Mouse (Mus musculus) ovary, postnatal 14 days (tissue): ENCODE data around the gene Cldn8.

Source experiments
- DNase-seq: peaks from one replicate; pipeline ENCODE4 v3.0.0; 2022; ENCODE audit warnings: low spot score

The Cldn8 gene

DNA sequence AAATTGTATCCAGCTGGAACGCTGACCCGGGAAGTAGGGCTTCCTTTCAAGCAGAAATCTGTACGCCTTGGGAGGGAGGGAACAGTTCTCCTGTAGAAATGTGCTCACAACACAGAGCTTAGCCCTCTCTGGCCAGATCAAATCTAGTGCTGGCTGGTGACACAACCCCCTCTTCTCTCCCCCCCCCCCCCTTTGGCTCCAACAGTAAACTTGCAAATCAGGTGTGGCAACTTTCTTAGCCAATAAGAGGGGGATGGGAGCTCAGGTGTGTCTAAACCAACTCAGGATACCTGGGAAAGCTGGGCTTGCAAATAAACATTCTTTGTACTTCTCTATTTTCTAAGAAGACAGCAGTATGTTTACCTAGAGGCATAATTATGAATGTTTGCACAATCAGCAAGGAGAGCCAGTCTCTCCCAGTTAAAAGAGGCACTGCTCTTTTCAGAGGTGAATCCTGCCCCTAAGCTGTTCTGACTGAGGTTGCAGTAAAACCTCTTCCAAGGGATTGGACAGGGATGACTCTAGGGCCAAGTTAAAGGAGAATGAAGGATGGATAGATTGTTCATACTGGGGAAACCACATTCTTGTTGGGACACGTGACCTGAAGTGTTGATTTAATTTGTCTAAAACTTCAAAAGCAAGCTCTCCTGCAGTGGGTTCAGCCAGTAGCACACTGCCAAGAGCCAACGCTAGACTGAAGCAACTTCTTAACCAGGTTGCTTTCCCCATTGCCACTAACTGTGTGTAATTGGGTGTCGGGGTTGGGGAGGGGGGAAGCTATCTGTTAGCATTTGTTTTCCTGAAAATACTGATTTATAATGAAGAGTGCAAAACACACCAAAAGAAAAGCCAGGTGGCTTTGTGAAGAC is at the start of gene Cldn8:
Gene Cldn8, minus strand, starts transcription at position 139 of the 869 bp plus-strand sequence.
- peak; percentile 39 for DNase-seq

DNA sequence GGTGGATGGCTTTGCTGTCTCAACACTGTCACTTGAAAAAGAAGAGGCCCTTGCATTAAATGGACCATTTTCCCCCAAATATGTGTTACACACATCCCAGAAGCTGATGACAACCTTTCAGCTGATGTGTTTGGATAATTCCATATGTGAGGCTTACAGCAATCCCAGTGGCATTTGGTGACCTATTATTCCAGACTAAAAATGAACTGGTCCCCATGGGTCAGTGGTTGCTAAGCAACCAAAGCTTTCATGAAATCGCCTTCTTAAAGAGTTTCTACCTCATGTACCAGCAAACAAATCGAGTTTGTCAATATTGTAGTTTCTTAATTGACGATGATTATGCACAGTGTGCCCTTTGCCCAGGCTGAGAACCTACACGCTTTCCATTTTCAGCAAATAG is 49.7 kb upstream of the Cldn8 start:
- no peak for DNase-seq

DNA sequence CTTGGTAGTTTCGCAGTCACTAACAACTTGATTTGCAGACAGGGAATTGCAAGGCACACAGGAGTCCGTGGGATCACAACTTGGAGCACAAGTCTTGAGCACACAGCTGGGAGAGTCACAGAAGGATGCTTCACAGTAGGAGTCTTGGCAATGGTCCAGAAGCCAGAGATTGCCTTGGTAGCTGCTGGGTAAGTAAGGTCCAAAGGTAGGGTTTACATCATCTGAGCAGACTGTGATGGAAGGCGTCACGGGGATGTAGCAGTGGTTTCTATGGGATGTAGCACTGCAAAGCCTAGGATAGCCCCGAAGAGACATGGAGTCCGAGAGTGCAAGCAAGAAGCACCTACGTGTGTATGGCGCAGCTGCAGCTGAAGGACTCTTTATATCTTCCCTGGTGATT is 48.9 kb upstream of the Cldn8 start, which contains the start of gene Krtap24-1:
Gene Krtap24-1, minus strand, starts transcription at position 358 of the 400 bp plus-strand sequence.
- DNase-seq = no peak

DNA sequence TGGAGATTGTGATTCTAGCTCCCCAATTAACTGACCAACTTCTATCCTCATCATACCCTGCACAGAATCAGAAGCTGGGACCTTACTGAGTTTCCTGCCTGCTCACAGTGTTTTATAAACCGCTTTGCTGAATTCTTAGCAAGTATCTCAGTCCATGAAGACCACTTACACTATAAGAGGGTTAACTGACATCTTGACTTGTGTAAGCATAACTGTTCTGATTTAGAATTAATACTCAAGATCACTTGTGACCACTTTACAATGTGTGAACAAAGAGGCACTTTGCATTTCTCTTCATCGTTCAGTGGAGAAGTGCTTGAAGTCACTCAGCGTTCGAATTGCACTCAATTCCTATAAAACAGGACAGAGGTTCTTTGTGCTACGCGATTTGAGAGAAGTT is 41.6 kb upstream of the Cldn8 start:
- no peak for DNase-seq

DNA sequence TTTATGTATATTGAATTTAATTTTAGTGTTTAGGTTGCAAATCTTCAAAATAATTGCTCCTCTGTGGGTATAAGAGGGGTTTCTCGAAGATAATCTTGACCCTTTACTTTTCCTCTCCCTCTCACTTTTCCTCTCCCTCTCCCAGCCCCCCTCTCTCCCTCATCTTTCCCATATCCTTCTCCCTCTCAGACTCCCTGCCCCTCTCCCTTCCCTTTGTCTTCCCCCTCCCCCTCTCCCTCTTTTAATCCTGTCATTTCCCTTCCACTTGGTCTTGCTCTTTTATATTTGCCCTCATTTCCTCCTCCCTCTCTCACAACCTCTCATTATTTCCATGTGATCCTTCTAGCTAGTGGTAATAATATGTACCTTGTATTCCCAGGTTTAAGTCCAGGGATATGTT is 39.5 kb upstream of the Cldn8 start:
- no peak for DNase-seq

DNA sequence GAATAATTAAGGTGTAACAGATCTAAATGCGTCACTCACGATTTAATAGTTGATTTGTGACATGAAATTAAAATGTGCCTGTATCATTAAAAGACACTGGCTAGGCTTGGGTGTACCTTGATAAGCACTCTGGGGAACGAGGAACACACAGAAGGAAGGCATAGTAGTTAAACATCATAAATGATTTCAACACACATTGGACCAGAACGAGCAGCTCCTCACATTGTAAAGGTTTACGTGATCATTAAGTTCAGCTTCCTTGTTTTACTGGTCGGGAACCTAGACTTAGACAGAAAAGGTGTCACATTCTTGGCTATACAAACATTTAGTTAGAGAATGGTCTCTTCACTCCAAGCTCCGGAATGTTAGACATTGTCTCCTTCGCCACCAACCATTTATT is 37.3 kb upstream of the Cldn8 start:
- no peak for DNase-seq

DNA sequence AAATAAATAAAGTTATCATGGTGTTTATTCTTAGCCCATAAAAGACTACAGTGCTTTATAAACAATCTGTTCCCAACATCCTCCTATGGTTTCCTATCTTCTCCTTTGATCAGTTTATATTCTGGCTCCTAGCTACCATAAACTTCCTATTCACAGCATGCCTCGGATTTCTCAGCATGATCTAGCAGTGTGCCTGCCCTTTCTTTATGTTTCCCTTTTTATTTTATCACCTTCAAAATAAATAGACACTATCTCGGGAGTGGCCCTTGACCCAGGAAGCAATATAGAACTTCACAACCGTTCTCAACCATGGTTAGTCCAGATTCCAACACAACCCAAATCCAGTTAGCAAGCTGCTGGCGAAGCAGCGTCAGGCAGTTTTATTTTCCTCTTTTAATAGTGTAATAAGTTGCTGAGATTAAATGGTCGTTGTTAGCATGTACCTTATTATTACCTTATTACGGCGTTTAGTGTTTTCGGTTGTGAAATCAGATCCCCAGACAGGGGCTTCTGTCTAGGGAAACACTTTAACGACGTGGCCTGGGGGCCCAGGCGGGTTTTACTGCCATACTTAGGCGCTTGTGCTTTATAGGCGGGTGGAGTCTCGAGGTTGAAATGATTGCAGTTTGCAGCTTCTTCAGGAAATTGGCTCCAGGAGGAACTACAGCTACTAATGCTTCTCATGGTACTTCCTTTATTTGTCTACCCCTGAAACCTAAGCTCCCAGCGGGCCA is 36.7 kb upstream of the Cldn8 start:
- DNase-seq = no peak

DNA sequence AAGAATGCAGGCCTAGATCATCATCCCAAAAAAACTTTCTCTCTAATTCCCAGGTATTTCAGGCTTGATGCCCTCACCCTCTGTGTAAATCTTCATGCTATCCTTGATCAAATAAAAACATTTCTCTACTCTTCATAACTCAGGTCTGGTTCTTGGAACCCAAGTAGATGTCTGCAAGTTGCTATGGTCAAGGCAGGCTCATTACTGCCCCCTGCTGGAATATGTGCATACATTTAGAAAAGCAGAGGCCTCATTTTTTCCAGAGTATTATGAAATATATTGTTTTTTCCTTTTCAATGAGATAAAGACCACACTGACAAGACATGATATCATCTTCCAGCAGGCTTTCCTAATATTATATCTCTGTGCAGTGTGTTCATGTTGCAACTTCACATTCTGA is 29.8 kb upstream of the Cldn8 start:
- DNase-seq = peak; percentile 3

DNA sequence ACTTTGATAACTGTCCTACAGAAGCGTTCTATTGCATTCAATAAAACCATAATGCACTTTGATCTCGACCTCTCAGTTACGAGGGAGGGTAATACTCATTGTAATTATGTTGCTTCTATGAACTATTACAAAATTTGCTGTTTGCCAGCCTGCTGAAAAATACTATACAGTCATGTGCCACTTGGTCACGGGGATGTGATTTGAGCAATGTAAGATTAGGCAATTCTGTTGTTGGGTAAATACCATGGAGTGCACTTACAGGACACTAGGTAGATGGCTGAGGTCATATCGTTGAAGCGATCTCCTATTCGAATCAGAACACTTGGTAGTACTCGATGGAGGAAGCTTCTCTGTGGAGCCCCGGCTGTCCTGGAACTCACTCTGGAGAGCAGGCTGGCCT is 20.4 kb upstream of the Cldn8 start:
- no peak for DNase-seq

DNA sequence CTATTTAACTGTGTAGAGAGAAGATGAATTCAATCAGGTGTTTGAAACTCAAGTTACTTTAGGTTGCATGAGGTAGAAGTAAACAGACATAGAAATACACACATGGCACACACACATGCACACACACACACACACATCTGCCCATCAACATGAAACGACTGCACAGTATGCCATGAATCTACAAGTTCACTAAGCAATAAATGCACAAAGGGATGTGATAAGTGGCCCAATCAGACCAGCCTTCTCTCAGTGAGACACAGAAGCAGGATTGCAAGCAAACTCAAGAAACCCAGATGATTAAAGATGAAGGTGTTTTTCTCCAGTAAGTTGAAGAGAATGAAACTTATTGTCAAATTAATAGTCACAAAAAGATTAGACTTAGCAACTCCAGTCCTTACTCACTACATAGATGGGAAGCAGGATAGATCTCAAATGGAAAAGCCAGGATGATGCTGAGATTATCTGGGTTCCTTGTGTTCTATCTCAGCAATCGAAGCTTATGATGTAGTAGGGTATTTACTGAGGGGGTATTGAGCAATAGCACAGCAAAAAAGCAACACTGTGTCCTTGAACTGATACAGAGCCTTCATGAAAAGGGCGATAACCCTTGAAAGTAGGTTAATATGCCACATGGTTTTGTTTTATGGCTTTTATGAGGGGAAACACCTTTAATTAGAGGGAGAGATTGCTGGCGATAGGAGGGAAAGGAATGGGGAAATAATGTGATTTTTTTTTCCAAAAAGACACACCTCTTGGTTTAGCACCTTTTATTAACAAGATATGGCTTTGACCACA is 13.1 kb upstream of the Cldn8 start:
- no peak for DNase-seq

DNA sequence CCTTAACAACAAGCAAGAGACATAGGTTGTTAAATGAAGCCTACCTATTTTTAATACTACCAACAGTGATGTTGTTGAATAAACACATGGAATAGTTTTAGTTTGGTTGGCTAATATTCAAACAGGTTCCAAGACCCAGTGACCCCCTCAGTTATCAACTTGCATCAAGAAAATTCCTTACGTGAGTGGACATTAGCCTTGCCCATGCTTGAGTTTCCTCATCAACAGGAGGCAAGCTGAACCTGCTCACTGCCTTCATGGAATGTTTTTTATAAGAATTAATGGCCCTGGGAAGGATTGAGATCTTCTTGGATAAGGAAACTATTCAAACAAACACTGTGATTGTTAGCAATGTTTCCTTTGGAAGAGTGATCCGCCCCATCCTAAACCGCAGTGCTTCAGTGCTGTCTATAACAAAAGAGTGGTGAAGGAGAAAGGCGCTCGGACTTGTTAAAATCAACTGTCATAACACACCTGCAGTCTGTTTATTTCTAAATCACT is 10.0 kb upstream of the Cldn8 start:
- no peak for DNase-seq

DNA sequence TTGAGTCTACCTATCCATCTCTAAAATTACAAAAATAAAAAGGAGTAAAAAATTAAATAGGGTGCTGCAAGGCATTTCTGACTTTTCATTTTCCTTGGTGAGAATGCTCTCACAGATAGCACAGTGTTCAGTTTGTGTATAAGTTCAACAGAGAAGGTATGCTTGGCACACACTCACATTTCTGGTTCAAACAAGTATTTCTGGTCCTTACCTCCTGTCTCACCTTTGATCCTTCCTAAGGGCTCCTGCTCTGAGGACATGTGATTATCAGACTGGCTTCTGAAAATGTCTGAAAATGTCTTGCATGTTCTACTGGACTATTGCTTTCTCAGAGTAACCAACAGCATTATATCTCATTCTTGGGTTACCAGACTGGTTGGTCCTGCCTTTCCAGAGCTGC is 7.2 kb upstream of the Cldn8 start:
- DNase-seq = no peak

DNA sequence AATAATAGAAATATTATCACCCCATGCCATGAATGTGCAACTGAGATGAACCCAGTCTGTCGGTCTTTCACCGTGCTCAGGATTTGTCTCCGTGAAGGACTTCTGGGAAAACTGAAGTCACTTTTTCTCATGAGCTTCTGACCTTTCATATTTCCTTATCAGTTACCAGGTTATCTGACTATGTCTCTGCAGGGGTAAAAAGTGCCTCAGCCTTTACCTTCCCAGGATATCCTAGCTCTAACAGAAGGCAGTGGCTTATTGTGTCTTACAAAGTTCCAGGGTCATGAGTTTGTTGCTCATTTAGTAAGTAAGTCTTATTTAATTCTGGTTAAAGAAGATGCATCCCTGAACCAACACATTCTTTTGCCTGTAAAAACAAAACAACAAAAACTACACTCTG is 6.7 kb upstream of the Cldn8 start:
- no peak for DNase-seq

DNA sequence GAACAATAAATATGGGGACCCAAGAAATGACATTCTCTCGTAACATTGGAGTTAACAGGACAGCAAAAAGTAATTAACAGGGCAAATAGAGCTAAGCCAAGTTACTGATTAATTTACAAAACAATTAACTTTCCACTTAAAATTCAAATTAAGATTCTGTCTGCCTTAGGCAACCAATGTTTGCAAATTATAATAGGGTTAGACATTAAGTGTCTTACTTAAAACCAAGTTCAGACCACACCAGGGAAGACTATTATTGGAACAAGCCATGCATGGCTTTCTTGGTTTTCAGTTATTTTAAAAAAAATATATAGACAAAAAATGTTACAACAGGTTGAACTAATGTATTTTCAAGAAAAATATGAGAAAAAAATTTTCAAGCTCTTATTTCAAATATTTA is 6.1 kb upstream of the Cldn8 start:
- no peak for DNase-seq

DNA sequence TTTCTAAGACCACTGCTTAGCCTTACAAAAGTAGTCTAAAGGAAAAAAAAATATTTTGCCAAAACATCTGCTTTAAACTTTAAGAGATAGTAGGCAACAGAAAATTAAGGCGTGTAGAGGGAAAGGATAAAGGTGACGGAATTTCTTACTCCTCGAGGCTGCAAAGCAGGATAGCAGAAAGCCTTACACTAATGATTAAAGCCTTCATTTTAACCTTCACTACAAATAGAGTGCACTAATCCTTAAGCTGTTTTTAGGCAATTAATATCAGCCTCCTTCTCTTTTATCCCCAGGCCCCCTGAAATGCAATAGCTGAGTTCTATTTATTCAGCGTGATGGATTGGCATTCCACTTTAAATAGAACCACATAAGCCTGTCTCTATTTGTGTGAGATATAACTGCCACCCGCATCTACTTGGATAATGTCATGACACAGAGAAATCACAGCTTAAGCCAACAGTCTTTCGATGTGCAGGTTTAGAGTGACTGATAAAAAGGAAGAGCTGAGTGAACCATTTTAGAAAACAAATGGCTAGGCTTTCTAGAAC is 1.3 kb downstream of the Cldn8 start:
- DNase-seq = no peak

DNA sequence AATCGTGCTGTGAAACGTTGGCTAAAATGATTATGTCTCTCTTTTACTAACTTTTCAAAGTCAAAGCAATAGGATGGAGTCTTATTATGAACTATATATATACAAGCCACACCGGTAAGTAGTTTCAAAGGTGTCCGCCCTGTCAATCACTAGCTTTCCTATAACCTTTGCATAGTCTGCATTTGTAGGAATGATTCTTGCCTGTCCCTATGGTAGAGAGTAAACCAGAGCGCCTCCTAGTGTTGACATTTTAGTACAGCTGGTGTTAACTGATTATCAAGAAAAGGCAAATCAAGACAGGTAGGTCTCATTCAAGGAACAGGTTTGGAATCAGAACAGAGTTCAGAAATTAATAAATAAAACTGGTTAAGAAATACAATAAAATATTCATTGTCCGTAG is 20.5 kb downstream of the Cldn8 start:
- DNase-seq = no peak

DNA sequence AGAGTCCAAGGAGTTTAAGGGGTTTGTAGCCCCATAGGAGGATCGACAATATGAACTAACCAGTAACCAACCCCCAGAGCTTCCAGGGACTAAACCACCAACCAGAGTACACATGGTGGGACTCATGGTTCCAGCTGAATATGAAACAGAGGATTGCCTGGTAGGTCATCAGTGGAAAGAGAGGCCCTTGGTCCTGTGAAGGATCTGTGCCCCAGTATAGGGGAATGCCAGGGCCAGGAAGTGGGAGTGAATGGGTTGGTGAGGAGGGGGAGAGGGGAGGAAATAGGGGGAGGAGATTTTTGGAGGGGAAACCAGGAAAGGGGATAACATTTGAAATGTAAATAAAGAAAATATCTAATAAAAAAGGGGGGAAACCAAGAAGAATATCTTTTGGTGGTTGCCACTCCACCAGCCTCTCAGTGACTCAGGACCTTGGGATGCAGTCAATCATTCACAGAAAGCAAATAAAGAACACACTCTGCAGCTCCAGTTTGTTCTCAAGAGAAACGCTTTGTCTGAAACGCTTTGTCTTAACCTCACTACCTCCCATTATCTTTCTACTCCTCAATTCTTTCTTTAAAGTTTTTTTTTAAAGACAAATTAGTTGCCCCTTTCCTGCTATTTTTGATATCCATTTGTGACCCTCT is 23.0 kb downstream of the Cldn8 start:
- DNase-seq = no peak

DNA sequence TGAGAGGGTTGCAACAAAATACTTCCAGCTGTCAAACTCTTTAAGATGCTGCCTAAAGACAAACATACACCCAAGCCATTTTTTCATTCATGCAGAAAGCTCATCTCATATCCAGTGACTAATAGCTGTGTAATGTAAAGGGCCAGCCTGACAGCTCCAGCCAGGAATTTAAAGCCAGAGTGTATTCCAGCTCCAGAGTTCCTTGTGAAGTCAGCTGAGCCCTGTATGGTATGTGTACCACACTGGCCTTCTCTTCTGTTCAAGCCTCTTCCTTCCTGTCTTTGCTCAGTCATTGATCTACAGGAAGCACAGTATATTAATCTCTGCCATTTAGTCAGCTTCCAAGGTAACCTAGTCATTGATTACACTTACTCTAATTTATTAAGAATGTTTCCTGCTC is 51.6 kb downstream of the Cldn8 start:
- no peak for DNase-seq
